Mouse (Mus musculus) gonadal fat pad, adult 2 months (tissue): ENCODE results near the gene Ints1. TPM values are rescaled to one million over a fixed set of nuclear protein-coding genes. Genes with fewer than 3 reads are reported as not detected.

ENCODE experiments used
- DNase-seq: peaks from one replicate; pipeline ENCODE4 v3.0.0-alpha.2; 2012; ENCODE audit warnings: low read depth
- polyA plus RNA-seq: library from polyadenylated mRNA; depleted of rRNA; stranded (reverse); fragments of >200 nt; gene quantifications from 2 replicates; pipeline ENCODE4 v1.2.3, GENCODE M21; 2012

Gene Ints1
- polyA plus RNA-seq, 1 experiment: 64.4 TPM

GRCm38 (mm10) chr5:139801231-139801630 lies 25.8 kb upstream of the Ints1 start:
- DNase-seq: no peak

- no peak for DNase-seq
Observed at GRCm38 (mm10) chr5:139799801-139800590, 24.5 kb upstream of the Ints1 start.

- DNase-seq: no peak
Observed at GRCm38 (mm10) chr5:139799041-139799440, 23.6 kb upstream of the Ints1 start.

GRCm38 (mm10) chr5:139798168-139798900 lies 22.9 kb upstream of the Ints1 start:
- no peak for DNase-seq

- DNase-seq: no peak
Observed at GRCm38 (mm10) chr5:139797473-139798167, 22.1 kb upstream of the Ints1 start.

GRCm38 (mm10) chr5:139796900-139797299 lies 21.4 kb upstream of the Ints1 start:
- DNase-seq: no peak

- DNase-seq: no peak
Observed at GRCm38 (mm10) chr5:139796001-139796620, 20.6 kb upstream of the Ints1 start.

- DNase-seq: no peak
Observed at GRCm38 (mm10) chr5:139794938-139795337, 19.5 kb upstream of the Ints1 start.

- no peak for DNase-seq
Observed at GRCm38 (mm10) chr5:139794137-139794536, 18.7 kb upstream of the Ints1 start.

GRCm38 (mm10) chr5:139793338-139794089 lies 18.0 kb upstream of the Ints1 start:
- DNase-seq: no peak

GRCm38 (mm10) chr5:139792966-139793337 lies 17.5 kb upstream of the Ints1 start:
- no peak for DNase-seq

GRCm38 (mm10) chr5:139792159-139792775 lies 16.8 kb upstream of the Ints1 start:
- no peak for DNase-seq

- no peak for DNase-seq
Observed at GRCm38 (mm10) chr5:139791227-139792158, 16.0 kb upstream of the Ints1 start, which contains the start of gene Mafk. Gene Mafk, plus strand, starts transcription at chr5:139791513.

- DNase-seq: no peak
Observed at GRCm38 (mm10) chr5:139789466-139789865, 14.0 kb upstream of the Ints1 start.

- no peak for DNase-seq
Observed at GRCm38 (mm10) chr5:139781406-139781805, 5.9 kb upstream of the Ints1 start.

GRCm38 (mm10) chr5:139776966-139777365 lies 1.5 kb upstream of the Ints1 start:
- no peak for DNase-seq

GRCm38 (mm10) chr5:139768216-139768615 lies 7.3 kb downstream of the Ints1 start:
- DNase-seq: no peak

GRCm38 (mm10) chr5:139764296-139764695 lies 11.2 kb downstream of the Ints1 start:
- DNase-seq: no peak

GRCm38 (mm10) chr5:139758096-139758495 lies 17.4 kb downstream of the Ints1 start:
- no peak for DNase-seq

GRCm38 (mm10) chr5:139756586-139756985 lies 18.9 kb downstream of the Ints1 start:
- no peak for DNase-seq
